Mouse (Mus musculus): ENCODE measurements around the gene Comtd1.

Gene Comtd1

DNA sequence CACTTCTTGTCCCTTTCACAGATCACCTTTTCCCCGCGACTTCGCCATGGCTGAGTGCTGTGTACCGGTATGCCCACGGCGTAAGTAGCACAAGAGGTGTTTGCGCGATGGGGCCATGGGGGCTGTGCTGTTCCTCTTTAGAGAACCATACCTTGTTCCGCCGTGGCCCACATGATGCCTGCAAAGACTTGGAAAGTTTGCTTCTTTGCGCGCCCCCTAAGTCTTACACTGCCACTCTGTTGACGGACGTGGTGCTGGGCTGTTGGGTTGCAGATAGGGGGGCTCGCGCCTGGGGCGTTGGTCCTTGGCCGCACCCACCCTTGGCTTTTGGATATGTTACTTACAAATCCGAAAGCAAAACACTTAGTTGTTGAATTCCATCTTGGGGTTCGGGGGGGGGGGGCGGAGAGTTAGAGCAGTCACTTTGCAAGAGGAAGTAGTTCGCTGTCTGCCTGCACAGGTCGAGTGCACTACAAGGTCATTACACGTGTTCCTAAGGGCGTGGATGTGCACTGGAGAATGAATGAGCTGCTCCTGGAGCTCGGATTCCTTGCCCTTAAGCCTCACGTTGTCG lies 16.9 kb downstream of the Comtd1 start:
- DNase-seq, result peak; percentile 50

DNA sequence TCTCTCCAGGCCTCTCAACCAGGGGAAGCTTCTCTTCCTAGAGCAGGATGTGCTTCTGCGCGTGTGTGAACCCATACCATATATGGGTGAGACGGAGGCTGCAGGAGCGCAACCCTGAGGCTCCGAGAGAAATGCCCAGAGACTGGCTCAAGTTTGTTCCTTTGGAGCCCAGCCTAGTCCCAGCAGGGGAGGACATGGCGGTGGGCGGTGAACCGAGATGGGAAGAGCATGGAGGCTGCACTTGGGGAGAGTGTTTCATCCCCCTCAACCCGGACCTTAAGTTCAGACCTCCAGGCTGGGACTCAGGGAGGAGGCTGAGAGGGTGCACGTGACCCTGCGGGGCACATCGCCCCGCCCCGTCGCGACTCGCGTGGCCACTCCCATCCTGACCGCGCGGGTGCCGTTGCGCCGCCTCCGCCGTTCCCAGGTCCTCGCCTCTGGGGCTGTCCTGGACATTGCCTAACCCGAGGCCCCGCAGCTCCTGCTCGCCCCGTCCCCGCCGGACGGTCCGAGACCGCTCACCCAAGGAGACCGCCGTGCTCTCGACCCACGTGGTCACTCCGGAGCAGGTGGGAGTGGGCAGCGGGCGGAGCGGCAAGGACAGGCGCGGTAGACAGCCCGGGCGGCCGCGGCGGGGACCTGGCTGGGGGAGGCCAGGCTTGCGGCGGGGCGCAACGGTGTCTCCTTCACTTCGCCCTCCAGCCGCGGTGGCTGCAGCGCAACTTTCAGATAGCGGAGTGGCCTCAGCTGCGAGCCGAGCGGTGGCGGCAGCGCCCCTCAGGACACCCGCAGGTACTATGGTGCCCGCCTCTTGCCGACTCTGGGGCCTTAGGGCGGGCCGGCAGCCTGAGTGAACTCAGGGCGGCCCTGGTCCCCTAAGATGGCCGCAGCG lies 17.7 kb downstream of the Comtd1 start:
- peak; percentile 97 for DNase-seq

DNA sequence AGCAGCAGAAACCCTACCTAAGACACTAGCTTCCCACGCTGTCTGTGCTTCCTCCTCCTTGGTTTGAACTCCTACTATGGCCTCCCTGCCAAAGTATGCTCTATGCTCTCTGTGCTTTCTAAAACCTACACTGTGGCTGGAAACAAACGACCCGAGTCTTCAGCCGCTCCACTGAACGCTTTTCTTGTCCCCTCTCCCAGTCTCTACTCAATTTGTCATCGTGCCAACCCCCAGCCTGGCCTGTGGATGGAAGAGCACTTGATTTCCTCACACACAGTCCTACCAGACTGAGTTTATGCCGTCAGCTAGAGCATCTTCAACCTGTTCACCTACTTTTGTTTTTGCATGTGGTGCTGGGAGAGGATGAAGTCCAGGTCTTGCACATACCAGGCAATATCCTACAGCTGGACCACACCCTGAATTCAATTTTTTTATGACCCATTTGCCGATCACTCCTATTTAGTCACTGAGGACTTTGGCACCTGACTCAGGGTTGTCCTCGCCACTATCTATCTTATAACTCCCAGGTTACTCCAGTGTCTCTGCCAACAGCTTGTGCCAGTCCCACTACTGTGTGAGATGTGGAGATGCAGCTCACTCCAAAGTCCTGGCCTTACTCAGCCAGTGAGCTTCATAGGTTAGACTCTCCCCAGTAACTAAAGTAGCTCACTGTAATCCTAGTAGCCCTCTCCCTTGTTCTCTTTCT lies 22.8 kb downstream of the Comtd1 start:
- DNase-seq, result no peak

DNA sequence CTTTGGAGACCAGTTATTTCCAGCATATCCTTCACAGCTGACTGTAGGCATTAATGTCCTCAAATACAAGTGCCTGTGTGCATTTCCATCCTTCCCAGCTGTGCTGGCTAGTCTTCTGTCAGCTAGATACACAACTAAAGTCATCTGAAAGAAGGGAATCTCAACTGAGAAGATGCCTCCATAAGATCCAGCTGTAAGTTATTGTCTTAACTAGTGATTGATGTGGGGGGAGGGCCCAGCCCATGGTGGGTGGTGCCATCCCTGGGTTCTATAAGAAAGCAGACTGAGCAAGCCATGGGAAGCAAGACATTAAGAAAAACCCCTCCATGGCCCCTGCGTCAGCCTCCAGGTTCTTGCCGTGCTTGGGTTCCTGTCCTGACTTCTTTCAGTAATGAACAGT lies 23.8 kb downstream of the Comtd1 start, which contains the start of gene Vdac2:
Gene Vdac2, plus strand, starts transcription at position 301 of the 400 bp plus-strand sequence.
- DNase-seq, result no peak

DNA sequence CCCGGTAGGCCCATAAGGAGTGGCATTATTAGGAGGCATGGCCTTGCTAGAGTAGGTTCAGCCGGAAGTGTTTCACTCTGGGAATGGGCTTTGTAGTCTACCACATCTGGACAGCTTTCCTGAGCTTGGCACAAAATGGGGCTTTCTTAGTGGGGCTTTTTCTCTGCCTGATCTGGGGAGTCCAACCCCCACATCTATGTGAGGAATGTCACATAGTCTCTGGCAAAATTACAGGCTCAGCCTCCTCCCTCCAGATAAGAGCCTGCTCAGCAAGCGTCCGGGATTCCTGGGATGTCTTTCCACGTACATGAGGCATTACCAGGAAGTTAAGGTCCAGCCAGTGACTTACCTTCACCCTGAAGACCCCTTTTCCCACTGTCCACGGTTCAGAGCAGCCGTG lies 24.9 kb downstream of the Comtd1 start:
- peak; percentile 18 for DNase-seq

DNA sequence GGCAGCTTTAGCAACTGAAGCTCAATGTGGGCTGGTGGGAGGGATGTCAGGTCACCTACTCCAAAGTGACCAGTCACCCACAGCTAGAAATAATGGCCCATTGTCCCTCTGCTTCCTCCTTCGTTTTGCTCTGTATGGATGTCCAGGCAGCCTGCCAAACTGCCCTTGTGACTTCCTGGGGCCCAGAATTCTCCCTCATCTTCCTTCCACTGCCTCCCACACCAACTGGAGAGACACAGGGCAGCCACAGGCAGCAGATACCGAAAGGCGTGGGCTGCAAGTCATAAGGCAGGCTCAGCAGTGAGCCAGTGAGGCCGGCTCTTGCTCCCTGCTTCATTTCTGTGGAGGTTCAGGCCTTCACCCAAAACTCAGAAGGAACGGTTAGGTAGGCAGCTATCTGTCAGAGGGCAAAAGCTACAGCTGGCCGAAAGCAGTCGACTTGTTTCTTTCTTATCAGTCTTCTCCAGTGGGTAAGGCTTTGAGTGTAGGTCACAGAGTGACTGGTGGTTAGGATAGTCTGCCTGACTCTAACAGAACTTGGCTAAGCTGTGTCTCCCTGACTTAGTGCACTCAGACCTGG lies 25.9 kb downstream of the Comtd1 start:
- peak; percentile 74 for DNase-seq

DNA sequence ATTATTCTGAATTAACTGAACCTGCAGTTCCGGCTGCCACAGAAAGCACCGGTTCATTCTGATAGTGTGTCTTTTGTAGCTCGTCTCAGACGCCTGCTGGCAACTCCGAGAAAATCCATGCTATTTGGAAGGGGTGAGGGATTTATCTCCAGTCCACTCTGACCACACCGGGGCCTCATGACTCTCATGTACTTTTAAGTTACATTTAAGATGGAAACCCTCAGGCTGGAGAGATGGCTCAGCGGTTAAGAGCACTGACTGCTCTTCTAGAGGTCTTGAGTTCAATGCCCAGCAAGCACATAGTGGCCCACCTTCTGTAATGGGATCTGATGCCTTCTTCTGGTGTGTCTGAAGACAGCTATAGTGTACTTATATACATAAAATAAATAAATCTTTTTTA lies 26.5 kb downstream of the Comtd1 start:
- DNase-seq, result peak; percentile 11

DNA sequence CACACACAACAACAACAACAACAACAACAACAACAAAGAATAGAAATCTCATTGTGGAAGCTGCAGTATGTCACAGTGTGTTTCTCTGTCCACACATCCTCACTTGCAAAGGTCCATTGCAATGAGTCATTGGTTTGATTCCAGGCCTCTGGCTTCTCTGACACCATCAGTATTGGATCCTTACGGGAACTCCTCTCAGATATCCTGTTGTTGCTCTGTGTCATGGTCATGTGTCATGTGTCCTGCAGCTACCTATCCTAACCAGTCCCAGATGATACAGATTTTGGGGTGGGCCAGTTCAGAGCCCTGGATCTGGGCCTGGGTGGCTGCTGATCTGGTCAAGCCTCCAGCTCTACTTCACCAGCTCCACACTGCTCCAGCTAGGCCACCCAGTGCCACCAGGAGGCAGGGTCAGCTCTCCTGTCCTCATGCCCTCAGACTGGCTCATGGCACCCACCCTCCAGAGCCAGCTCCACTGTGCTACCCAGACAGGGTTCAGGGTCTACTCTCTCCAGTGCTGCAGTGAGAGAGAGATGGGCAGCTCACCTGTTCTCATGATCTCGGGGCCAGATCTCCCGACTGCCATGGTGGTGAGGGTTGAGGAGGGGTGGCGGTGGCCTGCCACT lies 27.8 kb downstream of the Comtd1 start:
- DNase-seq, result peak; percentile 23

DNA sequence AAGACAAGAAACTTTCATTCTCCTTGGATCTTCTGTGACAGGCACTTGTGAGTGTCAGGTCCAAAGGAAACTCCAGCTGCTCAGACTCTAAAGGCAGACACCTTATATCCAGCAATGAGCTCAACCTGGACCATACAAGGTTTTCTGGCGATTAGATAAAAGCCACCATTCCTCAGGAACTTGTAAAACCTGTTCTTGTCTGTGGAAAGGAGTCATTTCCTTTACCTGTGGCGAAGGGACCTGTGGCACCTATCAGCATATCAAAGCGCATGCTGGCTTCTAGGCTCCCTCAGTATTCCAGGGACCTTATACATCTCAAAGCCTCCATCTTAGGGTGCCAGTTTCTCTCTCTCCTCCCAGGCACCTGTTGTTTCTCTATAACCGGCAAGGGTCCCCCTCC lies 31.3 kb downstream of the Comtd1 start:
- no peak for DNase-seq

DNA sequence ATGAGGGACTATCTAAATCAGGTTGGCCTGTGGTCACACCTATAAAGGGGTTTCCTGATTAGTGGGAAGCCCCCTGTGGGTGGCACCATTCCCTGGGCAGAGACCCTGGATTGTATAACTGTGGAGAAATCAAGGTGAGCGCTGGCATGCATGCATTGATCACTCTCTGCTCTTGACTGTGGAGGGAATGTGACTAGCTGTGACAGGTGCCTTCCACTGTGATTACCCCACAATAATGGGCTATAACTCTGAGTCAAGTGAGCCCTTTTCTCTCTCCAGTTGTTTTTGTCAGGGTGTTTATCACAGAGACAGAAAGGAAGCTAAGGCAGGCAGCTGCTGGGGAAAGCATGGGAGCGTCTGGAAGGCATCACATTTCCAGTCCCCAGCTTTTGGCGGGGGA lies 32.5 kb downstream of the Comtd1 start:
- no peak for DNase-seq

DNA sequence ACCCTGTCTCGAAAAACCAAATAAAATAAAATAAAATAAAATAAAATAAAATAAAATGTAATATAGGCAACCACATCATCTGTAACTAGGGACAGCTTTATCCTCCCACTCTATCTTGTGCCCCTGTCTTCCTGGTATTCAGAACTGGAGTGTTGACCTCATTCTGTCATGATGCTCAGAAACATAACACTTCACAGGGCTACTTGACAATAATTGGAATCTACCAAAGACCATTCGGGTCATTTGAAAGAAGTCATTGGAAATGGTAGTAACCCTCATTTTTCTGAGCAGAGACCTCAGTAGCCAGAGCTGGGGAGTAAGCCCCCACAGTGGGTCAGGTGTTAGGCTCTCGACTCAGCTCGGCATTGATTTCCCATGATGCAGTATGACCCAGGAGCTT lies 34.2 kb downstream of the Comtd1 start:
- no peak for DNase-seq

DNA sequence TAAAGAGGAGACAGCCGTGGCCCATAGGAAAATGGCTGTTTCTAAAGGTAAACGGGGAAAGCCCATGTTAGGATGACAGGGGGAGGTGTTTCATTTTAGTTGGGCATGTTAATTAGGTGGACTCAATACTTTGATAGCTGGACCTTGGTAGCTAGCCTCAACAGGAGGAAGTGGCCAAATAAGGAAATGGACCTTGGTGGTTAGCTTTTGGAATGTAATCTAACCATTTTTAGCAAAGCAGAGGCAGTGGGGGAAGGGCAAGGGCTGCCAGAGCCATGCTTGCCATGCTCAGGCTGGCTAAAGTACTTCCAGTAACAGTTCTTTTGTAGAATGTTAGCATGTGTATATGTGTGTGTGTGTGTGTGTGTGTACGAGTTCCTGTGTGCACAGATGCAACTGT lies 34.9 kb downstream of the Comtd1 start:
- DNase-seq, result peak; percentile 24

DNA sequence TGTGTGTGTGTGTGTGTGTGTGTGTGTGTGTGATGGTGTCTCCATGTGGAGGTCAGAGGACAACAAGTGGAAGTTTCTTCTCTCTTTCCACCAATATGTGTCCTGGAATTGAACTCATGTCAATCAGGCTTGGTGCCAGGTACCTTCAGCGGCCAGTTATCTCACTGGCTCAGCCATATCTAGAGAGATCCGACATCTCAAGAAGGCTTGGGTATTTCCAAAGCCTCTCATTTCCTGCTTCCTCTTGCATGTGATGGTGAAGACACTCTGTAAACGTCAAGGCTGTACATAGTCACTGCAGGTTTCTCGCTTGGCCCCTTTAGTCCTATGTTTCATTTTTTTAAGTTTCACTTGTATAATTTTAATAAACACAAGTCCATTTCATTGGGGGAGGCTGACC lies 35.6 kb downstream of the Comtd1 start:
- DNase-seq, result peak; percentile 19

DNA sequence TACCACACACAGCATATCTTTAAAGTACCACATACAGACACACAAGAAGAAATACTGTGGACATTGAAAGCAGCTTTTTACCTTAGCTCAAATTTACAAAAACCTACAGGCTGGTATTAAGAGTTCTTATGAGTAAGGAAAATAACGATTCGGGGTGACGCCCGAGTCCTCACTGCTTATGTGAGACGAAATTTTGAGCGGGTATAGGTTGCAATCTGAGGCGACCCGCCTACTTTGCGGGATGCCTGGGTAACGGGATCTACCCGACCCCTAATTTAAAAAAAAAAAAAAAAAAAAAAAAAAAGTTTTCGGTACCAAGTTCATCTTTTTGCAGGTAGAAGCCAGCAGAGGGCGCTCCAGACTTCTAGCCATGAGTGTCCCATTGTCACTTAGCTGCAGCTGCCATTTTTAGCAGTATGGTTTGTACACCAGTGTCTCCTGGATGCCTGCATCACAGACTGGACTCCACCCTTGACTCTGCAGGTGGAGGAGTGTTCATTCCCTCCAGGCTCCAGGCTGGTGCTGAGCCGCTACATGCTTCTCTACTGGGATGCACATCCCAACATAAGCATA lies 36.1 kb downstream of the Comtd1 start:
- DNase-seq, result peak; percentile 87

DNA sequence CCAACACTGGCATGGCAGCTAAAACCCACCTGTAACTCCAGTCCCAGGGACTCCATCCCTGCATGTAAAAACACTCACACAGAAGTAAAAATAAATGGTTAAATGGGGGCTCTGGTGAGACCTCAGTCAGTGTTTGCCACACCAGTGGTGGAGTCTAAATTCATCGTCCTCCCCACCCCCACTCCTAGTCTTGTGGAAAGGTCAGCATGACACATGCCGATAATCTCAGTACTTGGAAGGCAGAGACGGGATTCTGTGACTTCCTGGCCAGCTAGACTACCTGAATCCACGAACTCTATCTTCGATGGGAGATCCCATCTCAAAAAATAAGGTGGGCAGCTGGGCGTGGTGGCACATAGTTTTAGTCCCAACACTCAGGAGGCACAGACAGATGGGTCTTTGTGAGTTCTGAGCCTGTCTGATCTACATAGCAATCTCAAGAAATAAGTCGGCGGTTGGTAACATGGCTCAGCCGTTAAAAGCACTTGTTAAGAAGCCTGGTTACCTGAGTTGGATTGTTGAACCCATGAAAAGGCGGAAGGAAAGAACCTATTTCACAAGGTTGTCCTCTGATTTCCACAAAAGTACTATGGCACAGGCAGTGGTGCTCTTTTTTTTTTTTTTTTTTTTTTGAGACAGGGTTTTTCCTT lies 36.9 kb downstream of the Comtd1 start:
- no peak for DNase-seq

DNA sequence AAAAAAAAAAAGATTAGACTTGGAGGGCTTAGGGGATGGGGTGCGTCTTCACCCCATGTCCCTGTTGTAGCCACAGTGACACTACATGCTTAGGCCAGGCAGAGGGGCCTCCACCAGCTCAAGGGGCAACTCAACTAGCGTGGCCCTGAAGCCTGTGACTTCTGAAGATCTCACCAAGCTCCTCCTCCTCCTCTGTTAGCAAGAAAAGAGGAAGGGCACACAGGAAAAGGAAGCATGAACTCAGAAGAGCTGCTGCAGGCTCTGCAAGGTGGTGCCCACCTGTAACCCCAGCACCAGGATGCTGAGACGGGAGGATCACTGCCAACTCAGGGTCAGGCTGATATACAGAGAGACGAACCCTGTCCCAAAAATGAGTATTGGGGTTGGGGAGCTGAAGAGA lies 37.5 kb downstream of the Comtd1 start:
- DNase-seq, result no peak

DNA sequence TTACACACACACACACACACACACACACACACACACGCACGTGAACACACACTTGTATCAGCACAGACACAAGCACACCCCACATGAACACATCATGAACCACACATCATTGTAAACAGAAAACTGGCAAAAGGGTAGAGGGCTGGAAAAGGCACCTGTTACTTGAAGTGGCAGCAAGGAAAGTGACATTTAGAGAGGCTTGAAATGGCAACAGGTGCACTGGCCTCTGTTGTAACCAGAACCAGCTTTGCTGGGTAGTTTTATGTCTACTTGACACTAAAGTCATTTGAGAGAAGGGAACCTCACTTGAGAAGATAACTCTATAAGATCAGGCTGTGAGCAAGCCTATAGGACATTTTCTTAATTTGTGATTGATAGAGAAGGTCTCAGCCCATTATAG lies 39.4 kb downstream of the Comtd1 start:
- DNase-seq, result no peak

DNA sequence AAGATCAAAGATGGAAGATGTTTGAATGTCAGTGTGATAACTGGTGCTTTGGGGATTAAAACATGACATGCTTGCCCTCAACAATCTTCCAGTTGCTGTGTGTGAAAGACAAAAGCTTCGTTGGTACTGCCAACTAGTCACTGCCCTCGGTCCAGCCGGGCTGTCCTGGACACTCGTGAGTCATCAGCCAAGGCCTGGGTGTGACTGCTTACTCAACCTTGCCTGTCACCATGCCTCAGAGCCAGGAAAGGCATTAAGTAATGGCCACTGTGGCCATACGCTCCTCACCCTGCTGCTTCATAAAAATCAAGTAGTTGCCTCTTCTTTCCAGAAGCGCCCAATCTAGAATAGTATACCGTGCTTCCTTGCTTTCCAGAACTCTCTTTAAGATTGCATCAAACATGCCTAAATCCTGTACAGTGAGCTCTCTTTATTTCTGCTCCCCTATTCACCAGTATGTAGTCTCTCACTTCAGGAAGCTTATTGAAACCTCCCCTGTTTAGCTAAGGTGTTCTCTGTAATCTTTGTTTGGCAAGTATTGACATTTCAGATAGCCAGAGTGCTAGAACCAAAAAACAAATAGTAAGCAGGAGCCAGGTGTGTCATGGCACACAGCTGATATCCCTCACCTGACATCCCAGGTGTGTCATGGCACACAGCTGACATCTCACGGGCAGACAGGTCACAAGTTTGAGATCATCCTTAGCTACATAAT lies 40.4 kb downstream of the Comtd1 start:
- no peak for DNase-seq

DNA sequence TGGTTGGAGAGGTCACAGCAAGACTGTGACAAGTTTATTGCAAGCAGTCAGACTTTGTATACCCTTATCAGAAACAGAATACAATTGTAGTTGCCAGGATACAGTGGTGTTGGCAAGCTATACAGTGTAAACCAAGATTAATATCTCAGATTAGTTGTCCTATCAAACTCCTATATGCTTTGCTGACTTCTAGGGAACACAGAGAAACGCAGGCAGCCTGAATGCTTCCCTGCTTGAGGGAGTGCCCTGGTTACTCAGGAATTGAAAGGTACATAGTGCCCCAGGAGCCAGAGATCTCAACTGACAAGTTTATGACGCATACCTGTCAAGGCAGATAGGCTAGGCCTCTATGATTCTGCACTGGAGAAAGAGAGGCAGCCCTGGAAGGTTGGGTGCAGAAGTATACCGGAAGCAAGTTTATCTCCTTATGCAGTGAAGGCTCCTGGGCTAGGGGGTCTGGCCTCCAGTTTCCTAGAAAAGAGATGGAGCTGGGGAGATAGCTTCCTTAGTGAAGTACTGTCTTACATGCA lies 42.1 kb downstream of the Comtd1 start:
- DNase-seq, result peak; percentile 49

DNA sequence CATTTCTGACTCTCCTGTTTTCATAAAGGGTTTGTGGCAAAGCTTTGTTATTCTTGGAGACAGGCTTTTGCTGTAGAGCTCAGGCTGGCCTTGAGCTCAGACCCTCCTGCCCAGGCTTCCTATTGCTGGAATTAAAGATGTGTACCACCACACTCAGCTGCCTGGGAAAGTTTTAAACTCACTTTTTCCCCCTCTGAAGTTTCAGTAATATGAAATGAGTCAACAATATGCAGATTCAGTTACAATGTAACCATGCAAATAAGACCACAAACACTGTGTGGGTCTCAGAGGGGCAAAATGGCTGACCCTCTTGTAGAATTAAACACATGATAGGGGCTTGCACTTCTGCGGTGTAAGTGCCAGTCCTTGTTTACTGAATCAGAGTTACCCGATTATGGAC lies 42.6 kb downstream of the Comtd1 start:
- DNase-seq, result no peak

DNA sequence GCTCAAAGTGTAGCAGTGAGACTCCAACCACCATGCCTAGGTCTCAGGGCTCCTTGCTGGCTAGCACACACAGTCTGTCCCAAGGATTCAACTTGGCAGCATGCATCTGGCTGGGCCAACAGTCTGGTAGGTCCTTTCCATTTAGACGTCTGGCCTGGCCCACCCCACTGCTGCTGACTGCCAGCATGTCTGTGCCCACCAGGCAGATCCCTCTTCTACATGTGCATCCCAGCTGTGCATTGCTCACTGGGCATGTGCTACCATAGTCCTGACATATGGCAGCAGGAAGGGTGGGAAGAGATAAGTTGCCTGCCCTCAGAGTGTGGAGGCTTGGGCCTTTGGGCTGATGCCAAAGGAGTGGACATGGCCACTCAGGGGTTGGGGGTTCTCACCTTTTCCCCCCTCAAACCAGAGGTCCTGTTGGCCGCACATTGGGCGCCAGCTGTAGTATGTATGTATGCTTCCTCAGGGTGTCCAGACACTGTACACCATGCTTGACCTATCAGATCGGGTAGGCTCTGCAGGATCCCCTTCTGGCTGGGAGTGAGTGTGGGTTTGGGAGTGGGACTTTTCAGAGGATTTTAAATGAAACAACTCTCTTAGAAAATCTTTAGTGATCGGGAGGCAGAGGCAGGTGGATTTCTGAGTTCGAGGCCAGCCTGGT lies 46.1 kb downstream of the Comtd1 start:
- no peak for DNase-seq
